Mouse (Mus musculus): ENCODE results near the gene Gabpb1. TPM values are rescaled to one million over a fixed set of nuclear protein-coding genes. Genes with fewer than 3 reads are reported as not detected.
A peak's percentile ranks its signal among the peaks of the same experiment; 100 is the strongest.
"Not testable (repeated sequence)": the region's sequence is repeated elsewhere in the genome, so short reads cannot be mapped to it uniquely, and the experiment has no call there.

Gene Gabpb1
- polyA plus RNA-seq, 1 experiment from 2014 or later = 48.6 TPM

- H3K9me3 ChIP-seq = no peaks in the 10 kb centered on the region
- 80% methylated on average over 9 of the region's 9 CpGs for WGBS
- H3K36me3 ChIP-seq = peaks cover 55% of the 10 kb centered on the region
- H3K27me3 ChIP-seq (ENCODE audit: insufficient read depth, poor library complexity, severe bottlenecking) = no peaks in the 10 kb centered on the region
- no peaks in the 10 kb centered on the region for H3K4me1 ChIP-seq
- H3K4me3 ChIP-seq = no peak overlapping the region
- H3K27ac ChIP-seq = no peak overlapping the region
- DNase-seq (ENCODE audit: low spot score) = no peak
Observed at GRCm38 (mm10) chr2:126628455-126628995, 47.6 kb downstream of the Gabpb1 start.

- Histone ChIP-seq H3K27me3 (ENCODE audit: insufficient read depth, poor library complexity, severe bottlenecking) (no peaks in the 10 kb centered on the region), H3K4me1 (peaks cover 17% of the 10 kb centered on the region), H3K4me3 (no peak overlapping the region), H3K9me3 (no peaks in the 10 kb centered on the region), H3K36me3 (peaks cover 12% of the 10 kb centered on the region; the same call in 1 of the 2 replicates), H3K27ac (no peak overlapping the region)
- peak; percentile 63 for DNase-seq (ENCODE audit: low spot score)
Observed at GRCm38 (mm10) chr2:126623138-126623537, 53.0 kb downstream of the Gabpb1 start.

GRCm38 (mm10) chr2:126622455-126622854 is 53.7 kb downstream of the Gabpb1 start:
- peak; percentile 35 for DNase-seq (ENCODE audit: low spot score)
- Histone ChIP-seq H3K27me3 (ENCODE audit: insufficient read depth, poor library complexity, severe bottlenecking) (no peaks in the 10 kb centered on the region), H3K27ac (no peak overlapping the region), H3K9me3 (no peaks in the 10 kb centered on the region), H3K4me1 (peaks cover 18% of the 10 kb centered on the region), H3K36me3 (peaks cover 7% of the 10 kb centered on the region; the same call in 1 of the 2 replicates), H3K4me3 (no peak overlapping the region)
- 72% methylated on average over 2 of the region's 2 CpGs for WGBS

DNA sequence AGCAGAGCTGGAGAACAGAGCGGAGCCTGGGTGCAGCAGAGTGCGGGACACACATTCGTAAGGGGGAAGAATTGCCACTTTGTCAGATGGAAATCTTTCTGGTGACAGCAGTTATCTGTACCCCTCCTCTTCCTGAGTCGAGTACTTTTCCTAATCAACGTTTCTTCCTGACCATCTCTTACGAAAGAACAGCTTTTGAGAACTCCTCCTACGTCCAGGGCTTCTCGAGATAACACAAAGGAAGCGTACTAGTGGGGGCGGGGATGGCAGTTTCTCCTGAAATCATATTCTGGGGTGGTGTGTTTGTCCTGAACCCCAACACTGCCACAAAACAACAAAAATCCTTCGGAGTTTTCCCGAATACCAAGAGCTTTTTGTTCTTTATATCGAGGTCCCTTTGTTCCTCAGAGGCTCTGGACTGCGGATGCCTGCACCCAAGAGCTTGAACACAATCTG is 56.9 kb downstream of the Gabpb1 start, which contains the start of gene Hdc:
TSS of gene Hdc (minus strand) at position 51 of the 456 bp plus-strand sequence.
- no peak for DNase-seq (ENCODE audit: low spot score)
- 33% methylated on average over 14 of the region's 14 CpGs for WGBS
- H3K27ac ChIP-seq = peak within 1 kb of the TSS; percentile 71
- H3K36me3 ChIP-seq = no peaks in the 10 kb centered on the region
- H3K4me3 ChIP-seq = peak within 1 kb of the TSS; percentile 31; the same call in 1 of the 2 replicates
- H3K9me3 ChIP-seq = no peaks in the 10 kb centered on the region
- no peaks in the 10 kb centered on the region for H3K27me3 ChIP-seq (ENCODE audit: insufficient read depth, poor library complexity, severe bottlenecking)
- peaks cover 21% of the 10 kb centered on the region for H3K4me1 ChIP-seq

DNA sequence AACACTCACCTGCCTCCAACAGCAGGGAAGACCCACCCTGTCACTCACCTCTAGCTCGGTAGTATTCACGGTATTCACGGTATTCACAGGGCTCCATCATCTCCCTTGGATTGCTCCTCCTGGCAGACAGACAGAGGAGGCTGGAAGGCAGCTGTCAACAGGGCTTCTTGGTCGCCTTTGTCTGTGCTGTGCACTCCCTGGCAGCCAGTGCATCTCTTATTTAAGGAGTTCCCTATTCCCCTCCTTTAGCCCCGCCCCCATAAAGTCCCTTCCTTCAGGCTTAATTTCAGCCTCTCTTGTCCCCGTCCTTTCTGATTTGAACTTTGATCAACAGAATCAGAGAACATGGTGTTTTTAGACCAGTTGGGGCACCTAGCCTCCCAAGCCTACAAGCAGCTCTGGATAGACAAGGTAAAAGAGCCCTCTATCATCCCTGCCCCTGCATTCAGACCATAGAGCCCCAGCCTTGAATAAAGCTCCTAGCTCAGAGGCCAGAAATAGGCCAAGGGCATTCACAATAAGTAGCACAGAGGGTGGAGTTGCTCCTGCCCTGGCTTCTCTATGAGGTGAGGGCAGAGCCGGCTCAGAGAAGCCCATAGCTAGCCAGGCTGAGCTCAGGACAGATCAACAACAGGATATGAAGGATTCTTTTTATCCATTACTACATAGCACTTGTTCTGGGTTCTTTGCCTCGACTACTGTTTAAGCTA is 57.5 kb downstream of the Gabpb1 start:
- peak overlapping the region; percentile 31; the same call in 1 of the 2 replicates for H3K4me3 ChIP-seq
- peak overlapping the region; percentile 71 for H3K27ac ChIP-seq
- peak; percentile 78 for DNase-seq (ENCODE audit: low spot score)
- H3K27me3 ChIP-seq (ENCODE audit: insufficient read depth, poor library complexity, severe bottlenecking) = no peaks in the 10 kb centered on the region
- H3K9me3 ChIP-seq = no peaks in the 10 kb centered on the region
- H3K36me3 ChIP-seq = no peaks in the 10 kb centered on the region
- H3K4me1 ChIP-seq = peaks cover 21% of the 10 kb centered on the region
- WGBS = 13% methylated on average over 8 of the region's 8 CpGs

GRCm38 (mm10) chr2:126615355-126615754 is 60.8 kb downstream of the Gabpb1 start:
- H3K4me3 ChIP-seq = no peak overlapping the region
- H3K27ac ChIP-seq = no peak overlapping the region
- no peaks in the 10 kb centered on the region for H3K36me3 ChIP-seq
- H3K27me3 ChIP-seq (ENCODE audit: insufficient read depth, poor library complexity, severe bottlenecking) = no peaks in the 10 kb centered on the region
- H3K9me3 ChIP-seq = no peaks in the 10 kb centered on the region
- no peak for DNase-seq (ENCODE audit: low spot score)
- 81% methylated on average over 3 of the region's 3 CpGs for WGBS
- H3K4me1 ChIP-seq = peaks cover 21% of the 10 kb centered on the region

GRCm38 (mm10) chr2:126609600-126609999 is 66.5 kb downstream of the Gabpb1 start:
- H3K4me3 ChIP-seq; H3K27ac ChIP-seq; H3K36me3 ChIP-seq; DNase-seq (ENCODE audit: low spot score); H3K4me1 ChIP-seq; H3K9me3 ChIP-seq; H3K27me3 ChIP-seq (ENCODE audit: insufficient read depth, poor library complexity, severe bottlenecking): not testable (repeated sequence)
- 47% methylated on average over 12 of the region's 12 CpGs for WGBS

DNA sequence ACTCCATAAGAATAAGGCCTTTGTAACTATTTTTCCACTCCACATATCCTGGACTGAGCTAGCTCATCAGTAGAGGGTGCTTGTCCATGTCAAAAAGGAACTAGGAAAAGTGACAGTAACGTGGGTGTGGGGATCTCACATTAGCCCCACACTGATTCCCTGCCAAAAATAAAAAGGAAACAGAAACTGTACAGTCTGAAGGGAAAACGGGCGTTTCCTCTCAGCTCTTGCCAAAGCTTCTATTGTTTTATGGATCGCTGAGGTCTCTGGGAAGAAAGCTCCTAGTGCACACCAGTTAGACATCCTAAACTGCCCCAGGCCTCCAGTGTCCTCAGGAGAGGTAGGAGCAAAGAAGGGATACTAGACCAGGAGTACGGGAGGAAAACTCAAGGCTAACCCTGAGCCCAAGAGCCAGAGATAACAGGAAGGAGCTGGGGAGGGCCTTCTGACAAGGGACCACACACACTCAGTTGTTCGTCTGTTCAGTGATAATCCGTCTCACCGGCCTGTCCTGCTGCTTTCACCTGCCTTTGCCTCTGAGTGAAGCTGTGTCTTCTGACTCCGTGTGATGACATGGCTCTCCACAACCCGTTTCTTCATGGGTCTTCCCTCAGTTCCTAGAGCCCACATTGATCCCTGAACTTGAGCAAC is 68.5 kb downstream of the Gabpb1 start:
- Histone ChIP-seq H3K4me3 (no peak overlapping the region), H3K27me3 (ENCODE audit: insufficient read depth, poor library complexity, severe bottlenecking) (0 out of 2 replicates have a peak, but pooled peaks cover 6% of the 10 kb centered on the region), H3K27ac (0 out of 2 replicates have a peak overlapping the region, but pooled peaks have one; percentile 47), H3K4me1 (peaks cover 6% of the 10 kb centered on the region), H3K36me3 (no peaks in the 10 kb centered on the region), H3K9me3 (no peaks in the 10 kb centered on the region)
- no peak for DNase-seq (ENCODE audit: low spot score)
- 42% methylated on average over 10 of the region's 10 CpGs for WGBS

GRCm38 (mm10) chr2:126606688-126607062 is 69.5 kb downstream of the Gabpb1 start:
- no peak for DNase-seq (ENCODE audit: low spot score)
- 26% methylated on average over 4 of the region's 4 CpGs for WGBS
- Histone ChIP-seq H3K4me1 (peaks cover 6% of the 10 kb centered on the region), H3K36me3 (no peaks in the 10 kb centered on the region), H3K4me3 (no peak overlapping the region), H3K27ac (no peak overlapping the region), H3K27me3 (ENCODE audit: insufficient read depth, poor library complexity, severe bottlenecking) (0 out of 2 replicates have a peak, but pooled peaks cover 6% of the 10 kb centered on the region), H3K9me3 (no peaks in the 10 kb centered on the region)

DNA sequence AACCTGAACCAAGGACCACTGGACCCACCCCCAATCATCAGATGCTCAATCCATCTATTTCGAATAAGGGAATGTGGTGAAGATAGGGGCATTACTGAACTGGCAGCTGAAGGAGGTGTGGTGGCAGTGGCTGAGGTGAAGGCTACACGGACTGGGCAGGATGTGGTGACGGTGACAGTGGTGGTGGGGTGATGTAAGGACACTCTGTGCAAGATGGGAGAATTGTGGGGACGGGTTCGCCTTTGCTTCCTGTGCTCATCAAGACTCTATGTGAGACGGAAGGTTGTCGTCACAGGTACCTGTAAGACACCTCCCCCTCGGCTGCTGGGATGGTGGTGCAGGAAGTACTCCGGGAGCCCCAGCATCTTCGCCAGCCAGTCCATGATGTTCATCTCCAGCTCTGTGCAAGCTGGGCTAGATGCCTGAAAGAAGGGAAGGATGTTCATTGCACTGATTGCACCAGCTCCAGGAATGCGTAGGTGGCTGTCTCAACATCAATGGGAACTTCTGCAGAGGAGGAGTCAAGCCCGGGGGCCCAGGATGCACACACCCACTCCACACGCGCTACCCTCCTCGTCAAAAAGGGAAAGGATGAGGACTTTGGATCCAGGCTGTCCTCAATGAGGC is 70.0 kb downstream of the Gabpb1 start:
- 70% methylated on average over 15 of the region's 15 CpGs for WGBS
- Histone ChIP-seq H3K9me3 (no peaks in the 10 kb centered on the region), H3K4me3 (no peak overlapping the region), H3K4me1 (peaks cover 6% of the 10 kb centered on the region), H3K27ac (no peak overlapping the region), H3K36me3 (no peaks in the 10 kb centered on the region), H3K27me3 (ENCODE audit: insufficient read depth, poor library complexity, severe bottlenecking) (0 out of 2 replicates have a peak, but pooled peaks cover 6% of the 10 kb centered on the region)
- no peak for DNase-seq (ENCODE audit: low spot score)

GRCm38 (mm10) chr2:126601918-126602600 is 74.1 kb downstream of the Gabpb1 start:
- peaks cover 6% of the 10 kb centered on the region; the same call in 1 of the 2 replicates for H3K27me3 ChIP-seq (ENCODE audit: insufficient read depth, poor library complexity, severe bottlenecking)
- no peak overlapping the region for H3K27ac ChIP-seq
- H3K4me3 ChIP-seq = no peak overlapping the region
- DNase-seq (ENCODE audit: low spot score) = no peak
- H3K9me3 ChIP-seq = no peaks in the 10 kb centered on the region
- no peaks in the 10 kb centered on the region for H3K36me3 ChIP-seq
- WGBS = 83% methylated on average over 14 of the region's 14 CpGs
- H3K4me1 ChIP-seq = peaks cover 5% of the 10 kb centered on the region; the same call in 1 of the 2 replicates

DNA sequence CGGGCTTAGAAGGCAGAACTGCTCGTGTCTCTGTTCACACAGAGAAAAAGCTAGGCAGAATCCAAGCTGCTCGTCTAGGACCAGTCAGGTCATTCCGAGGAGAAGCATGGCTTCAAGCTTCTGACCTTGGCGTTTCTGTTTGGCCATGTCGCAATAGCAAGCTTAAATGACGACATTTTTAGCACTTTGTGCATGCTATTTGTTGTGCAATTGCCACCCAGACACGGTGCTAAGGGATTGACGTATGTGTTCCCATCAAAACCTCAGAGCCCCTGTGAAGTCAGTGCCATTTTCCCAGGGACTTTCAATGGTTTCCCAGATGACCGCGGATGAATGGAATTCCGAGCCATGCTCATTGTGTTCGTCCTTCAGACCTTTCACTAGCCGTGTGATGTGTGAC is 75.6 kb downstream of the Gabpb1 start:
- DNase-seq (ENCODE audit: low spot score) = no peak
- no peaks in the 10 kb centered on the region for H3K36me3 ChIP-seq
- H3K27me3 ChIP-seq (ENCODE audit: insufficient read depth, poor library complexity, severe bottlenecking) = no peaks in the 10 kb centered on the region; the same call in 1 of the 2 replicates
- no peaks in the 10 kb centered on the region for H3K9me3 ChIP-seq
- WGBS = 82% methylated on average over 14 of the region's 14 CpGs
- no peak overlapping the region for H3K27ac ChIP-seq
- H3K4me1 ChIP-seq = 0 out of 2 replicates have a peak, but pooled peaks cover 5% of the 10 kb centered on the region
- H3K4me3 ChIP-seq = no peak overlapping the region

Data from heart, embryonic 10.5 days (tissue).